Mouse (Mus musculus) lung, embryonic 16.5 days (tissue): ENCODE data around the gene Zfyve28. TPM values are rescaled to one million over a fixed set of nuclear protein-coding genes. Genes with fewer than 3 reads are reported as not detected.
A peak's percentile ranks its signal among the peaks of the same experiment; 100 is the strongest.

Source experiments
- ATAC-seq: fragments of 200-750 bp; cut with Nextera tagmentation; 2 replicates; pipeline ENCODE4 v1.8.0; 2017; ENCODE audit warnings: low read depth, mild to moderate bottlenecking, moderate library complexity
- H3K27ac ChIP-seq: fragments of 300-500 bp; sonication (generic); 2 replicates; pipeline ENCODE4 v1.5.1; 2014; ENCODE audit warnings: mild to moderate bottlenecking, control low read depth, low read length
- H3K27me3 ChIP-seq: fragments of 300-500 bp; sonication (generic); 2 replicates; pipeline ENCODE4 v1.6.1; 2014; ENCODE audit warnings: low read depth, low read length, mixed read lengths; ENCODE audit not compliant: control insufficient read depth, insufficient read depth
- H3K36me3 ChIP-seq: fragments of 300-500 bp; sonication (generic); 2 replicates; pipeline ENCODE4 v1.6.1; 2014; ENCODE audit warnings: low read length; ENCODE audit not compliant: control insufficient read depth, insufficient read depth
- H3K4me1 ChIP-seq: fragments of 300-500 bp; sonication (generic); replicated peaks from 2 replicates; pipeline ENCODE4 v1.6.1; 2014; ENCODE audit warnings: low read length, mixed read lengths; ENCODE audit not compliant: control insufficient read depth, insufficient read depth
- H3K4me2 ChIP-seq: fragments of 300-500 bp; sonication (generic); 2 replicates; pipeline ENCODE4 v1.6.1; 2014; ENCODE audit warnings: low read depth, low read length, control low read depth
- H3K4me3 ChIP-seq: fragments of 300-500 bp; sonication (generic); 2 replicates; pipeline ENCODE4 v1.5.1; 2014; ENCODE audit warnings: mild to moderate bottlenecking, low read length, control low read depth
- H3K9ac ChIP-seq: fragments of 300-500 bp; sonication (generic); 2 replicates; pipeline ENCODE4 v1.6.1; 2014; ENCODE audit warnings: low read length, control low read depth
- H3K9me3 ChIP-seq: fragments of 300-500 bp; sonication (generic); 2 replicates; pipeline ENCODE4 v1.6.1; 2016; ENCODE audit warnings: low read length; ENCODE audit not compliant: control insufficient read depth
- WGBS: fragments of 180-500 bp; shearing (Covaris S2); extraction: QIAGEN DNeasy Blood & Tissue Kit; methylation state at CpG from one replicate; pipeline ENCODE4 v1.1.7; 2014; 5-methylcytosine and 5-hydroxymethylcytosine counted together
- polyA plus RNA-seq: library from polyadenylated mRNA; unstranded; fragments of >200 nt; fragmentation: Nextera tagmentation; extraction: Ambion mirVana; gene quantifications from 2 replicates; pipeline ENCODE4 v1.2.1, GENCODE M21; 2015

The Zfyve28 gene
- polyA plus RNA-seq, 1 experiment from 2014 or later: 0.26 TPM

GRCm38 (mm10) chr5:34175403-34175694 lies 112.9 kb downstream of the Zfyve28 start:
- H3K27ac ChIP-seq: no peak overlapping the region
- H3K9ac ChIP-seq: no peak overlapping the region
- H3K9me3 ChIP-seq: no peaks in the 10 kb centered on the region
- H3K4me2 ChIP-seq: no peak overlapping the region
- H3K4me1 ChIP-seq: no peaks in the 10 kb centered on the region
- peaks cover 52% of the 10 kb centered on the region for H3K36me3 ChIP-seq
- no peaks in the 10 kb centered on the region for H3K27me3 ChIP-seq
- H3K4me3 ChIP-seq: no peak overlapping the region
- 37% methylated on average over 5 of the region's 5 CpGs for WGBS
- no peak for ATAC-seq

DNA sequence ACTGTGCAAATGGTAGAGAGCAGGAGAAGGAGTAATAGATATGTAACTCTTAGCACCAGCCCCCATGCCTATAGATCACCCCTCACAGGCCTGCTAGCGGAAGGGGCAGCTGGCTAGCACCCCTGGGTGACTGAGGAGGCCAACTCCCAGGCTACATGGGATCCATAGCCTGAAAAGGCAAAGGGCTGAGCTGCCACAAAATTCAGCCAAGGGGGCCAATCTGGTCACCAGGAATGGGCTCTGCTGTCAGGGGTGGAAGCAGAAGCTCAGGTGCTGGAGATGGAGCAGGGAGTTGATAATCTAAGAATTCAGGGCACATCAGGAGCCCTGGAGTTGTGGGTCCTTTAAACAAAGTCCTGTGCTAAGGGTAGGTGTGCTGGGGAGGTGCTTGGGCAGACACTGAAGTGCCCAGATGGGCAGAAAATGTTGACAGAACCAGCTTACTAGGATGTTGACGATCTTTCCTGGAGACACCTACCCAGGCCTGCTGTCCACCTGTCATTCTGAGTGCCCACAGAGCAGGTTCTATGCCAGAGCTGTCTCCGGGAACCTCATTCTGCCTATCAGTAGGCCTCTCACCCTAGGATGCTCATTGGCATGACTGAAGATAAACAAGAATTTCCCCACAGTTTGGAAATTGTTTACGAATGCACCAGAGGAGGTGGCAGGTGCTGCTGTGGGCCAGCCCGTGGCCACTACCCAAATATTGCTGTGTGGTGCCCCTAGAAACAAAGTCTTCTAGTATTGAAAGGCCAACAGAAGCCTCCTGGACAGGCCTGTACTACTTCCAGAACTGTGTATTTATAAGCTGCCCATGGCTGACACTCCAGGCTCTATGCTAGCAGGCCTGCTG lies 113.5 kb downstream of the Zfyve28 start:
- peaks cover 46% of the 10 kb centered on the region for H3K36me3 ChIP-seq
- H3K9ac ChIP-seq: no peak overlapping the region
- 69% methylated on average over 5 of the region's 5 CpGs for WGBS
- H3K4me3 ChIP-seq: no peak overlapping the region
- H3K27me3 ChIP-seq: no peaks in the 10 kb centered on the region
- H3K4me1 ChIP-seq: peaks cover 2% of the 10 kb centered on the region; the same call in 1 of the 2 replicates
- ATAC-seq: no peak
- H3K9me3 ChIP-seq: no peaks in the 10 kb centered on the region
- H3K4me2 ChIP-seq: no peak overlapping the region
- H3K27ac ChIP-seq: no peak overlapping the region

GRCm38 (mm10) chr5:34174021-34174420 lies 114.2 kb downstream of the Zfyve28 start:
- Histone ChIP-seq H3K9me3 (no peaks in the 10 kb centered on the region), H3K4me3 (no peak overlapping the region), H3K4me1 (peaks cover 3% of the 10 kb centered on the region; the same call in 1 of the 2 replicates), H3K9ac (no peak overlapping the region), H3K27ac (no peak overlapping the region), H3K4me2 (no peak overlapping the region), H3K36me3 (peaks cover 46% of the 10 kb centered on the region), H3K27me3 (no peaks in the 10 kb centered on the region)
- no peak for ATAC-seq
- 72% methylated on average over 2 of the region's 2 CpGs for WGBS

DNA sequence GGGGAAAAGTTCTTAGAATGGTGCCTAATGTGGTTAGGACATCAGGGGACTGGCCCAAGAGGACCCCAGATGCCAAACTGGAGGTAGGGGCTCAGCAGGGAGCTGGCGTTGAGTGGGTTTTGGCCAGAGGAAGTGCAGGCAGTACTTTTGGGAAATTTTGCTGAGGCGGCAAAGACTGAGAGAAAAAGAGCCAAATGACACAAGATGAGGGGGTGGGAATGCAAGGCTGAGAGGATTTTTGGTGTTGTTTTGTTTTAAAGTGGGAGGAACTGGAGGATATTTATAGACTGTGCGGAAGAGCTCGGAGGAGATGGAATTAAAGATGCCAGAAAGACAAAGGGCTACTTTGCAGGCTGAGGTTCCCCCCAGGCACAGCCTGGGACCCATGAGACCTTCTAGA lies 117.5 kb downstream of the Zfyve28 start:
- Histone ChIP-seq H3K36me3 (peaks cover 25% of the 10 kb centered on the region), H3K9me3 (no peaks in the 10 kb centered on the region), H3K9ac (no peak overlapping the region), H3K4me3 (no peak overlapping the region), H3K27me3 (no peaks in the 10 kb centered on the region), H3K4me1 (peaks cover 9% of the 10 kb centered on the region; the same call in 1 of the 2 replicates), H3K27ac (peak overlapping the region; percentile 71), H3K4me2 (no peak overlapping the region)
- WGBS: 53% methylated on average over 4 of the region's 4 CpGs
- ATAC-seq: no peak

GRCm38 (mm10) chr5:34169954-34170353 lies 118.3 kb downstream of the Zfyve28 start:
- ATAC-seq: no peak
- WGBS: 81% methylated on average over 3 of the region's 3 CpGs
- Histone ChIP-seq H3K4me1 (peaks cover 10% of the 10 kb centered on the region), H3K27me3 (no peaks in the 10 kb centered on the region), H3K9me3 (no peaks in the 10 kb centered on the region), H3K4me3 (peak overlapping the region; percentile 87), H3K36me3 (peaks cover 17% of the 10 kb centered on the region), H3K9ac (peak overlapping the region; percentile 66), H3K4me2 (peak overlapping the region; percentile 68), H3K27ac (peak overlapping the region; percentile 96)

DNA sequence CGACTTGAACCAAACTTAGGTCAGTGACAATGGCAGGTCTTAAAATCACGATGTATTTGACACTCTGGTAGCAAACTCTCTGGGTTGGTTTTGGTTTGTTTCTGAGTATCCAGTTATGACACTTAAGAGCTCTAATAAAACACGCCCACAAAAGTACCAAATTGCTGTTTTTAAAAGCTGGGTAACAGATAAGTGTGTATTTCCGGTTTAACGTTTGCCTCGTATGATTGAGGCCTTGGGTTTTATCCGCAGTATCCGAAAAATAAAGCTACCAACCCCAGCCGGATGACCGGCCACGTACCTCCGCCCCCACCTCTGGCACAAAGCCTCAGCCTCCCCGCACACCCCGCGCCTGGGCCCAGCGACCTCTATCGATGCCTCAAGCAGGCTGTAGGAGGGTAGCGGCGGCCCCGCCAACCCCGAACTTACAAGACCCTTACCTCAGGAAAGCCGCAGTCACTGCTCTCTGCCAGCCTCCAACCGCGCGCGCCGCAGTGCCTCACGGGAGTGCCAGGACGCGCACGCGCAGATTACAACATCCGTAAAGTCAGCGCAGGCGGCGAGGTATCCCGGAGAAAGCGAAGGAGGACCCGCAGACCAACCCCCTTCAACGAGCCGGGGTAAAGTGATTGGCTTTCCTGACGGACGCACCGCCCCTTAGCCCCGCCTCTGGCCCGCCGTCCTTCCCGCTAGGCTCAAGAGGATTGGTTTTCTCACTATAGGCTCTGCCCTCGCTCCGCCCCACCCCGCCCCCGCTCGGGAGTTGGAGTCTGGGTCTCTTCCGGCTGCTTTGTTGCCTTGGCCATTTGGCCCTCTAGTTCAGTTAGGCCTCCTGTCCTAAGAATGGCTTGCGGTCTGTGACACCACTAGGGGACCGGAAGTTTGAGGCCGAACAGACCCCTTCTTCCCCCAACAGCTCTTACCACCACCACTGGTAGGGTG lies 119.0 kb downstream of the Zfyve28 start, which contains the start of the genes Poln and Haus3:
Gene Poln (minus strand): TSS at position 499 of the 942 bp plus-strand sequence.
Gene Haus3 (minus strand): TSS at position 578 of the 942 bp plus-strand sequence.
- WGBS: under 1% methylated on average over 57 of the region's 57 CpGs

GRCm38 (mm10) chr5:34167857-34168256 lies 120.4 kb downstream of the Zfyve28 start:
- Histone ChIP-seq H3K27ac (no peak overlapping the region), H3K27me3 (no peaks in the 10 kb centered on the region), H3K9ac (no peak overlapping the region), H3K9me3 (no peaks in the 10 kb centered on the region), H3K4me2 (peak overlapping the region; percentile 32; the same call in 1 of the 2 replicates), H3K4me3 (no peak overlapping the region), H3K4me1 (peaks cover 10% of the 10 kb centered on the region), H3K36me3 (peaks cover 3% of the 10 kb centered on the region; the same call in 1 of the 2 replicates)
- ATAC-seq: no peak
- WGBS: 79% methylated on average over 4 of the region's 4 CpGs

More for the DNA sequence above, 119.0 kb downstream of the Zfyve28 start, which contains the start of the genes Poln and Haus3:
- peak within 1 kb of the TSS; percentile 87 for H3K4me3 ChIP-seq
- H3K9ac ChIP-seq: peak within 1 kb of the TSS; percentile 95
- no peaks in the 10 kb centered on the region for H3K27me3 ChIP-seq
- ATAC-seq: peak; percentile 100
- peaks cover 11% of the 10 kb centered on the region for H3K36me3 ChIP-seq
- peak within 1 kb of the TSS; percentile 72 for H3K4me2 ChIP-seq
- no peaks in the 10 kb centered on the region for H3K9me3 ChIP-seq
- peak within 1 kb of the TSS; percentile 96 for H3K27ac ChIP-seq
- peaks cover 10% of the 10 kb centered on the region for H3K4me1 ChIP-seq

GRCm38 (mm10) chr5:34165793-34166192 lies 122.5 kb downstream of the Zfyve28 start:
- 0 out of 2 replicates have a peak overlapping the region, but pooled peaks have one; percentile 5 for H3K4me3 ChIP-seq
- peak overlapping the region; percentile 32 for H3K4me2 ChIP-seq
- 0 out of 2 replicates have a peak overlapping the region, but pooled peaks have one; percentile 24 for H3K9ac ChIP-seq
- no peaks in the 10 kb centered on the region for H3K9me3 ChIP-seq
- no peak for ATAC-seq
- 42% methylated on average over 4 of the region's 4 CpGs for WGBS
- 0 out of 2 replicates have a peak, but pooled peaks cover 3% of the 10 kb centered on the region for H3K36me3 ChIP-seq
- no peak overlapping the region for H3K27ac ChIP-seq
- H3K4me1 ChIP-seq: peaks cover 10% of the 10 kb centered on the region
- H3K27me3 ChIP-seq: no peaks in the 10 kb centered on the region

- peaks cover 2% of the 10 kb centered on the region; the same call in 1 of the 2 replicates for H3K36me3 ChIP-seq
- ATAC-seq: no peak
- H3K4me2 ChIP-seq: no peak overlapping the region
- no peaks in the 10 kb centered on the region for H3K9me3 ChIP-seq
- H3K4me3 ChIP-seq: no peak overlapping the region
- no peak overlapping the region for H3K9ac ChIP-seq
- no peaks in the 10 kb centered on the region for H3K27me3 ChIP-seq
- no peak overlapping the region for H3K27ac ChIP-seq
- no peaks in the 10 kb centered on the region for H3K4me1 ChIP-seq
Measured at GRCm38 (mm10) chr5:34148476-34148875, 139.8 kb downstream of the Zfyve28 start.
